Mouse (Mus musculus) MEL (cell line): ENCODE results near the gene Snx18. TPM values are rescaled to one million over a fixed set of nuclear protein-coding genes. Genes with fewer than 3 reads are reported as not detected.

Source experiments
- DNase-seq: peaks from one replicate; pipeline ENCODE4 v3.0.0; 2011; ENCODE audit warnings: low read depth, low spot score
- H3K27ac ChIP-seq: 2 replicates; pipeline ENCODE4 v1.5.1; 2012; ENCODE audit warnings: low read depth, mild to moderate bottlenecking, control low read depth, low read length, moderate library complexity; ENCODE audit not compliant: control insufficient read depth
- H3K27me3 ChIP-seq, 2 experiments: fragments of 150-350 bp in 1 of 2; sonication (generic) in 1 of 2; 2 replicates each; pipeline ENCODE4 v1.6.1; 2012; ENCODE audit warnings: low read length in 2 of 2, mild to moderate bottlenecking in 2 of 2, improper control_type of control experiment in 1 of 2, moderate library complexity in 1 of 2; ENCODE audit not compliant: insufficient read depth in 2 of 2, control insufficient read depth in 1 of 2
- H3K36me3 ChIP-seq, 2 experiments: 2 replicates each; pipeline ENCODE4 v1.6.1; 2012 to 2014; ENCODE audit warnings: low read length in 2 of 2, improper control_type of control experiment in 1 of 2, inconsistent platforms in 1 of 2, mild to moderate bottlenecking in 1 of 2; ENCODE audit not compliant: insufficient read depth in 2 of 2, control insufficient read depth in 1 of 2
- H3K4me1 ChIP-seq, 2 experiments: fragments of 150-350 bp in 1 of 2; sonication (generic) in 1 of 2; 2 replicates each; pipeline ENCODE4 v1.6.1; 2012; ENCODE audit warnings: low read length in 2 of 2, improper control_type of control experiment in 1 of 2, mild to moderate bottlenecking in 1 of 2; ENCODE audit not compliant: insufficient read depth in 2 of 2, control insufficient read depth in 1 of 2
- H3K4me3 ChIP-seq, 2 experiments: fragments of 150-350 bp in 1 of 2; sonication (generic) in 1 of 2; 2 replicates each; pipeline ENCODE4 v1.5.1; 2012; ENCODE audit warnings: low read depth in 2 of 2, low read length in 2 of 2, mild to moderate bottlenecking in 2 of 2, moderate library complexity in 2 of 2, control low read depth in 1 of 2, improper control_type of control experiment in 1 of 2; ENCODE audit not compliant: control insufficient read depth in 1 of 2, insufficient read depth in 1 of 2
- H3K79me2 ChIP-seq: 2 replicates; pipeline ENCODE4 v1.6.1; 2012; ENCODE audit warnings: mild to moderate bottlenecking, low read length, moderate library complexity; ENCODE audit not compliant: control insufficient read depth, poor library complexity, insufficient read depth
- H3K9ac ChIP-seq: 2 replicates; pipeline ENCODE4 v1.6.1; 2012; ENCODE audit warnings: low read depth, mild to moderate bottlenecking, control low read depth, low read length, moderate library complexity; ENCODE audit not compliant: control insufficient read depth, poor library complexity, severe bottlenecking
- H3K9me3 ChIP-seq: fragments of 150-350 bp; sonication (generic); replicated peaks from 2 replicates; pipeline ENCODE4 v1.6.1; 2012; ENCODE audit warnings: mild to moderate bottlenecking, low read length, improper control_type of control experiment, moderate library complexity; ENCODE audit not compliant: insufficient read depth
- CHD1 ChIP-seq: IDR thresholded peaks from 2 replicates; pipeline ENCODE4 v1.6.1; 2012; ENCODE audit warnings: low read depth, mild to moderate bottlenecking, inconsistent platforms, low read length, improper control_type of control experiment
- E2F4 ChIP-seq: IDR thresholded peaks from 2 replicates; pipeline ENCODE4 v1.6.1; 2011; ENCODE audit warnings: low read depth, low read length, improper control_type of control experiment, borderline replicate concordance
- ELF1 ChIP-seq: IDR thresholded peaks from 2 replicates; pipeline ENCODE4 v1.6.1; 2014; ENCODE audit warnings: low read depth, mild to moderate bottlenecking, inconsistent platforms, low read length, improper control_type of control experiment, moderate library complexity
- GATA1 ChIP-seq: IDR thresholded peaks from 2 replicates; pipeline ENCODE4 v1.6.1; 2011; ENCODE audit warnings: low read depth, low read length, improper control_type of control experiment
- KAT2A ChIP-seq: conservative IDR thresholded peaks from 2 replicates; pipeline ENCODE4 v1.6.1; 2012; ENCODE audit warnings: low read depth, low read length, improper control_type of control experiment, inconsistent platforms
- MAFK ChIP-seq: IDR thresholded peaks from 2 replicates; pipeline ENCODE4 v1.6.1; 2011; ENCODE audit warnings: low read depth, mild to moderate bottlenecking, low read length, improper control_type of control experiment, borderline replicate concordance
- MAX ChIP-seq: IDR thresholded peaks from 2 replicates; pipeline ENCODE4 v1.6.1; 2011; ENCODE audit warnings: low read length, improper control_type of control experiment
- POLR2A ChIP-seq, 2 experiments: IDR thresholded peaks; 2 replicates each; pipeline ENCODE4 v1.6.1; 2011 to 2012; ENCODE audit warnings: low read length in 2 of 2, mild to moderate bottlenecking in 2 of 2, control low read depth in 1 of 2, improper control_type of control experiment in 1 of 2, low read depth in 1 of 2, moderate library complexity in 1 of 2; ENCODE audit not compliant: control insufficient read depth in 1 of 2, insufficient read depth in 1 of 2, poor library complexity in 1 of 2
- POLR2AphosphoS5 ChIP-seq: IDR thresholded peaks from 2 replicates; pipeline ENCODE4 v1.6.1; 2012; ENCODE audit warnings: low read depth, borderline replicate concordance, mild to moderate bottlenecking, inconsistent platforms, low read length, moderate library complexity, mixed read lengths
- RCOR1 ChIP-seq: IDR thresholded peaks from 2 replicates; pipeline ENCODE4 v1.6.1; 2012; ENCODE audit warnings: low read depth, mild to moderate bottlenecking, inconsistent platforms, low read length, improper control_type of control experiment
- SIN3A ChIP-seq: IDR thresholded peaks from 2 replicates; pipeline ENCODE4 v1.6.1; 2012; ENCODE audit warnings: low read length, improper control_type of control experiment, inconsistent platforms
- TAL1 ChIP-seq: IDR thresholded peaks from 2 replicates; pipeline ENCODE4 v1.6.1; 2012; ENCODE audit warnings: mild to moderate bottlenecking, inconsistent platforms, low read length, moderate library complexity, mixed read lengths
- TBP ChIP-seq: IDR thresholded peaks from 2 replicates; pipeline ENCODE4 v1.8.0; 2011; ENCODE audit warnings: low read depth, low read length, improper control_type of control experiment
- TCF12 ChIP-seq: IDR thresholded peaks from 2 replicates; pipeline ENCODE4 v1.6.1; 2014; ENCODE audit warnings: low read depth, mild to moderate bottlenecking, inconsistent platforms, low read length, improper control_type of control experiment, moderate library complexity
- USF1 ChIP-seq: IDR thresholded peaks from 2 replicates; pipeline ENCODE4 v1.6.1; 2014; ENCODE audit warnings: low read depth, mild to moderate bottlenecking, inconsistent platforms, low read length, improper control_type of control experiment, moderate library complexity
- USF2 ChIP-seq, 2 experiments: IDR thresholded peaks; 2 replicates each; pipeline ENCODE4 v1.6.1; 2011 to 2012; ENCODE audit warnings: improper control_type of control experiment in 2 of 2, low read length in 2 of 2, borderline replicate concordance in 1 of 2, inconsistent platforms in 1 of 2, low read depth in 1 of 2, mild to moderate bottlenecking in 1 of 2; ENCODE audit not compliant: insufficient read depth in 1 of 2
- ZKSCAN1 ChIP-seq: IDR thresholded peaks from 2 replicates; pipeline ENCODE4 v1.6.1; 2012; ENCODE audit warnings: low read depth, mild to moderate bottlenecking, inconsistent platforms, low read length, improper control_type of control experiment, moderate library complexity
- ZMIZ1 ChIP-seq: IDR thresholded peaks from 2 replicates; pipeline ENCODE4 v1.6.1; 2012; ENCODE audit warnings: low read depth, mild to moderate bottlenecking, inconsistent platforms, low read length, improper control_type of control experiment, moderate library complexity
- polyA plus RNA-seq, 2 experiments: library from polyadenylated mRNA; stranded (reverse) in 1 of 2; unstranded in 1 of 2; fragments of >175 nt in 1 of 2; fragments of >200 nt in 1 of 2; gene quantifications; 2 replicates each; pipeline versions ENCODE4 v1.2.1 to v1.2.4; 2012; ENCODE audit warnings: low replicate concordance in 2 of 2, low read depth in 1 of 2; ENCODE audit not compliant: insufficient read length in 2 of 2, insufficient read depth in 1 of 2, missing spikeins in 1 of 2
- total RNA-seq: library from RNA; depleted of rRNA; stranded (reverse); fragments of 300-350 nt; gene quantifications from 2 replicates; pipeline ENCODE4 v1.2.3, GENCODE M21; 2012

Snx18 gene
- total and polyA plus RNA-seq, 3 experiments = 7.7 to 8.7 TPM; not detected in 1

GRCm38 (mm10) chr13:113583563-113583962, 34.8 kb downstream of the Snx18 start:
- Histone ChIP-seq H3K9me3 (no peaks in the 10 kb centered on the region), H3K36me3 (no peaks in the 10 kb centered on the region), H3K27ac (no peak overlapping the region), H3K4me3 (no peak overlapping the region)
- DNase-seq = no peak
- TF ChIP-seq SIN3A (no peak), ELF1 (no peak), GATA1 (no peak), CHD1 (no peak), TAL1 (no peak), POLR2A (IDR thresholded peaks at IDR 0.05; ENCODE audit: control insufficient read depth in 1 of 2, insufficient read depth in 1 of 2, low read depth in 1 of 2, low read length in 2 of 2, poor library complexity in 1 of 2) (no peak), POLR2AphosphoS5 (no peak), RCOR1 (no peak), TBP (no peak), TCF12 (no peak), ZKSCAN1 (no peak), KAT2A (no peak), USF2 (IDR thresholded peaks at IDR 0.05; ENCODE audit: borderline replicate concordance in 1 of 2, insufficient read depth in 1 of 2, low read depth in 1 of 2, low read length in 2 of 2) (no peak), MAX (no peak), MAFK (no peak), ZMIZ1 (no peak), E2F4 (no peak), USF1 (no peak)
- TF ChIP-seq, all 39 proteins: peak for 0
- no peaks in the 10 kb centered on the region for H3K27me3 ChIP-seq
- H3K4me1 ChIP-seq = no peaks in the 10 kb centered on the region
- H3K79me2 ChIP-seq = no peaks in the 10 kb centered on the region
- no peak overlapping the region for H3K9ac ChIP-seq

GRCm38 (mm10) chr13:113582024-113582423, 36.3 kb downstream of the Snx18 start:
- H3K4me1 ChIP-seq = no peaks in the 10 kb centered on the region
- H3K36me3 ChIP-seq = no peaks in the 10 kb centered on the region
- H3K79me2 ChIP-seq = no peaks in the 10 kb centered on the region
- H3K4me3 ChIP-seq = no peak overlapping the region
- DNase-seq = no peak
- H3K27me3 ChIP-seq = no peaks in the 10 kb centered on the region
- no peak for TF ChIP-seq TCF12
- no peak overlapping the region for H3K27ac ChIP-seq
- H3K9ac ChIP-seq = no peak overlapping the region
- no peaks in the 10 kb centered on the region for H3K9me3 ChIP-seq
